Mouse (Mus musculus): Measurements from ENCODE around the gene Pak1.

The Pak1 gene

DNA sequence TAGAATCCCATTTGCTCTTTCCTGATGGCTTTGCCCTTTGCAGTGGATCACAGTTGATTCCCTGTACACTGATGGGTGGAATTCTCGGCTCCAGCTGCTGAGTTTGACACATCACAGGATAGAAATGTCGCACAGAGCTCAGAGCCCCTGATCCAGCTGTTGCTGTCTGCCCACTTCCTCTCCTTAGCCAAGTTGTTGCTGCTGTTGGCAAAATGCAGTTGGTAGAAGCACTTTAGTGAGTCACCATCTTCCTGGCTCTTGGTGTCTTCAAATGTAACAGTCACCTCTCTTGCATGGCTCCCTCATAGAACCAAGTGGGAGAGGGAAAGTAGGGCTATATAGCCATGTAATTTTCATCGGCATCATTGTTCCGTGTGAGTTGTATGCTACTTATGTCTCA lies 11.2 kb upstream of the Pak1 start:
- DNase-seq (ENCODE audit: low read depth, low spot score) = no peak

DNA sequence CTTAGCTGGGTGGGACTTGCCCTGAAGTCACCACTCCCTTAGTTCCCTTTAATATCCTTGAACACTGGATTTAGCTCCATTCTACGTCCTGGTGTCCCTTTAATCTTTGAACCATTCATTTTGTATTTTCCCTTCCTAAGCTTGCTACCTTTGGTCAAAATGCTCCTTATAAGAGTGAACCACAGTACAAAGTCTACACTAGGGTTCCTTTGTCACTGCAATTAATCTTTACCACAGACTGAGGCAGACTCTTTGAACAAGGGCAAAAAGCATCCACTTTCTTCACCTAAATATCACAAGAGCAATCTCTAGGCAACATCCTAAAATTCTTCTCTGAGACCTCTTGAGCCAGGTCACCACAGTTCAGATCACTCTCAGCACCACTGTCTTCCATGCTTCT lies 8.1 kb upstream of the Pak1 start:
- DNase-seq (ENCODE audit: low read depth, low spot score) = no peak

DNA sequence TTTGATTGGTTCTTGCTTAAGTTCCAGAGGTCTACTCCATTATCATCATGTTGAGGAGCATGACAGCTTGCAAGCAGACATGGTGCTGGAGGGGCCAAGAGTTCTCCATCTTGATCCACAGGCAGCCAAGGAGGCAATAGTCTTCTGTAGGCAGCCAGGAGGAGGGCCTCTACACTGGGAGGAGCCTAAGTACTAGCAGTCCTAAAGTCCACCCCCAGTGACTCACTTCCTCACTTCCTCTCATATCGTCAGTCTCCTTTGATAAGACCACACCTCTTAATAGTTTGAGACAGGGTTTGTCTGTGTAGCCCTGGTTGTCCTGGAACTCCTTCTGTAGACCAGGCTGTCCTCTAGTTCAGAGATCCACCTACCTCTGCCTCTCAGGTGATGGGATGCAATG lies 7.5 kb upstream of the Pak1 start:
- DNase-seq (ENCODE audit: low read depth, low spot score) = no peak

DNA sequence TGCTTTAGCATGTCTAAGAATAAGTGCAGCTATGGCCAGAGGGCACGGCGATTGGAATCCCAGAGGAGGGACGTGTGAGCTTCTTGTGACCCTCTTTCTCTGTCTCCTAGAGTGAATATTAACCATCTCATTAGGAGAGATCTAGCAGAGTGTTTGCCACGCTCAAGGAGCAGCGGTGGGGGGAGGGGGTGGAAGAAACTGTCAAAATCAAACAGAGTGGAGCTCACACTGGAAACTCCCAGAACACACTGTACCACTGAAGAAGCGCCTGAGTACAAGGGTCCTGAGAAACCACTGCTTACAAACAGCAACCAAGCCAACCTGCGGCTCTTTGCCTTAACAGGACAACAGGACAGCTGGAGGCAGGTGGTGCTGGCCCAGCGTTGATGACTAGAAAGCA lies 6.8 kb upstream of the Pak1 start:
- no peak for DNase-seq (ENCODE audit: low read depth, low spot score)

DNA sequence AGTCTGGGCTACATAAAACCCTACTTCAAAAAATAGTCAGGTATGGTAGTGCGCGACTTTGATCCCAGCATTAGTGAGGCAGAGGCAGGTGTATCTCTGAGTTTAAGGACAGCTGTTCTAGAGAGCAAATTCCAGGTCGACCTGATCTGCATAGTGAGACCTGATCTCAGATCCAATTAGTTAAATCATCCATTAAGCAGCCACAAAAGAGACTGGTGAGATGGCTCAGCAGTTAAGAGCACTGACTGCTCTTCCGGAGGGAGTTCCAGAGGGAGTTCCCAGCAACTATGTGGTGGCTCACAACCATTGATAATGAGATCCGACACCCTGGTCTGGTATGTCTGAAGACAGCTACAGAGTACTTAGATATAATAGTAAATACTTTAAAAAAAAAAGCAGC lies 4.8 kb upstream of the Pak1 start:
- no peak for DNase-seq (ENCODE audit: low read depth, low spot score)

GRCm38 (mm10) chr7:97788669-97789483 lies 535 bp downstream of the Pak1 start:
- no peak for DNase-seq (ENCODE audit: low read depth, low spot score)

DNA sequence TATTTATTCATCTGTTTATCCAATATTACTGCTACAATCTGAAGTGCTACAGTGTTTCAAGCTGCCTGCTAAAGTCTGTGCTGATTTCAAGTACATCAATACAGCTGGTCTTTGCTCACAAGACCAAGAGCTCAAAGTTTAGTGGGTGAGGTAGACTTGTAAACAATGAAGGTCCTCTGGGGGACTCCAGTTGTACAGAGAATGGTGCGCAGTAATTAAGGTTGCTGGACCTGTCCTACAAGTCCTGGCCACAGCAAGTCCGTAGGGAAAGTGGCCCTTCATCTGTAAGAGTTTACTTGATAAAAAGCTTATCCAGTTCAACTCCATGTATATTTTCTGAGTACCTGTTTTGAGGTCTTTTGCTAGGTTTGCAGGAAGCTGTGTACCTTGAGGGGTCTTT lies 1.9 kb downstream of the Pak1 start:
- no peak for DNase-seq (ENCODE audit: low read depth, low spot score)

- no peak for DNase-seq (ENCODE audit: low read depth, low spot score)
Measured at GRCm38 (mm10) chr7:97792324-97792723, 4.0 kb downstream of the Pak1 start.

GRCm38 (mm10) chr7:97803116-97803515 lies 14.8 kb downstream of the Pak1 start:
- no peak for DNase-seq (ENCODE audit: low read depth, low spot score)

- DNase-seq (ENCODE audit: low read depth, low spot score) = no peak
Measured at GRCm38 (mm10) chr7:97804245-97805066, 16.1 kb downstream of the Pak1 start.

- DNase-seq (ENCODE audit: low read depth, low spot score) = no peak
Measured at GRCm38 (mm10) chr7:97805067-97805365, 16.7 kb downstream of the Pak1 start.

DNA sequence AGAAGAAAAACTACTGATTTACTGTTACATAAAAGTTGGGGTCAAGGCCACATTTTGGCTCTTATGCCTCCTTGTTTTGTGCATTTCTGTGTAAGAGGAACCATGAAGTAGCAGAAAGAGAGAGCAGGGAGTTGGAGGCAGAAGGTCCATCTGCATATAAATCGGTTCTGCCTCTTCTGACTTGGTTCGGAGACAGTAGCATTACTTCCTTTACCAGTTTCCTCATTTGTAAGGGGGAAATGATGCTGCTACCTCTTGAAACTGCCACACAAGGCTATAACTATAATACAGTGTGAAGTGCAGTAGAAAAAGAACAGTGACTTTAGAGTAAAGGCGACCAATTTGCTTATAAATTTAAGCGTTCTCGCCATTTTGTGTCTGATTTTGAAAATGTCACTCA lies 21.0 kb downstream of the Pak1 start:
- no peak for DNase-seq (ENCODE audit: low read depth, low spot score)

DNA sequence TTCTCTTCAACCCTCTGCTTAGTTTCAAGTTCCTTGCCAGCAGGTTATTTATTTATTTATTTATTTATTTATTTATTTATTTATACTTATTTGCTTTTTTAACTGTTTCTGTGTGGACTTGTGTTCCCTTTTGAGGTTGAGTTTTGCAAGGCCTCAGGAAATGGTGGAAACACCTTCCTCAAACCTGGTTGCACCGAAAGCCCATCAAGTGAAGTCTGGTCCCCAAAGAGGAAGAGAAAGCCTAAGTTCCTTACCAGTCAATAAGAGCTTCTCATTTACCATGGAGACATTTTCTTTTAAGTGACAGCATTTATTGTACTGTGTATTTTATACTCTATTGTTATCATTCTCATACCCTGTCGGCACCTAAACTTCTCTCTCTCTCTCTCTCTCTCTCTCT lies 33.5 kb downstream of the Pak1 start:
- no peak for DNase-seq (ENCODE audit: low read depth, low spot score)

DNA sequence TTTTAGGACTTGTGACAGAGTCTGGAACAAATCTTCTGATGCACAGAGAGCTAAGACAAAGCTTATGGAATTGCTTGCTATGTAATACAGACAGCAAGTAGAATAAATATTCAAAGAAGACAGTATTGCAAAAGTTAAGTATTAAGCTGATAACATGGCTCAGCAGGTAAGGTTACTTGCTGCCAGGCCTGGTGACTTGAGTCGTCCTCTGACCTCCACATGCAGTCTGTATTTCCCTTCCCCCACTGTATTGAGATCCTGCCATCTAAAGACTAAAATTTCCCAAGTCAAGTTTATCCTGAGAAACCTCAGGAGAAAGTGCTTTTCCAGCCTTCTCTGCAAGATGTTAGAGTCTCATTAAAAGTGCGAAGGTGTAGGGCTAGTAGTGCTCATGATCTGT lies 40.8 kb downstream of the Pak1 start:
- DNase-seq (ENCODE audit: low read depth, low spot score) = no peak

GRCm38 (mm10) chr7:97830739-97831138 lies 42.4 kb downstream of the Pak1 start:
- DNase-seq (ENCODE audit: low read depth, low spot score) = no peak

GRCm38 (mm10) chr7:97832987-97833386 lies 44.6 kb downstream of the Pak1 start:
- DNase-seq (ENCODE audit: low read depth, low spot score) = no peak

DNA sequence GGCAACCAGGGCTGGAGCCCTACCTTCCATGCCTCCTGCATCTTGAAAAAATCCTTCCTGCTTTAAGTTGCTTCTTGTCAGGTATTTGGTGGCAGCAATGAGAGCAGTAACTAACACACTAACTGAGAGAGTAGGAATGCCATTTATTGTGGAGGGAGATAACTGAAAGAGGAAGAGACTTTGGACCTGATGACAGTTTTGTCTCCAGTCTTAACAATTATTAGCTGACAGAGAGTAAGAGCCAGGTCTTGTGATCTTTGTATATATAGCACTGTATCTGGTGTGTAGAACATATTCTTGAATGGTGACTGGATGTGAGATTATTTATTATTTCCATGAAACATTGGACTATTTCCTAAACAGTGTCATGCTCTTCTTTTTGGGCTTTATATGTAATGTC lies 50.2 kb downstream of the Pak1 start:
- DNase-seq (ENCODE audit: low read depth, low spot score) = no peak

GRCm38 (mm10) chr7:97841311-97841710 lies 53.0 kb downstream of the Pak1 start:
- no peak for DNase-seq (ENCODE audit: low read depth, low spot score)

GRCm38 (mm10) chr7:97842332-97842731 lies 54.0 kb downstream of the Pak1 start:
- DNase-seq (ENCODE audit: low read depth, low spot score) = no peak

DNA sequence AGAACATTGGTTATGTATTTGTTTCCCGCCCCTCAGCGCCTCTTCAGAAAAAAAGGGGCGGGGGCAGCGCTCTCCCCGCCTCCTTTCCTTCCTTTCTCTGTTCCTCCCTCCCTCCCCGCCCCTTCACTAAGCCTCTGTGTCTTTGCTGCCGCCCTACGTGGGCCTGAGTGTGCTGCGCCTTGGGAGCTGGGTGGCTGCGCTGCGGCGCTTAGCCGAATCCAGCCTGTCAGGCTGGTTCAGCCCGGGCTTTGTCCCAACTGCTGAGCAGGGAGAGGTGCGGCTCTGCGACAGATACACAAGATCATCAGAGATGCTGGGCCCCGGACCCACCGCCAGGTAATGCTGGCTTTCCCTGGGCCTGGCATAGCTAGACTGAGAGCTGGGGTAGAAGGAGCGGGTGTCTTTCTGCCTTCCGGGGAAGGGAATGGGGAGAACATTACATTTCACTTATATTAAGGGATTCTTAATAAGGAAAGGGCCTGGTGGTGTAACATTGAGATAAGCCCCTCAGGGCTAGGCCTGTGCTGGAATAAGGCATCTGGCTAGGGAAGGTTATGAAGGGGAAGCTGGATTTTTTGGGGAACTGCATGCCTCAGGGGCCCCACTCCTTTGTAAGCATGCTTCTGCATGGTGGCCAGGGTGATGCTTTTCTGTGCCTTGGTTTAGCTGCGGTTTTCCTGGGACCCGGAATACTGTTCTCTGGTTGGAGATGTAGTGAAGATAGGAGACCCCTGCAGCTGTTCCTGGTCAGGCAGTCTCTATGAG lies 54.6 kb downstream of the Pak1 start:
- DNase-seq (ENCODE audit: low read depth, low spot score) = peak; percentile 70

DNA sequence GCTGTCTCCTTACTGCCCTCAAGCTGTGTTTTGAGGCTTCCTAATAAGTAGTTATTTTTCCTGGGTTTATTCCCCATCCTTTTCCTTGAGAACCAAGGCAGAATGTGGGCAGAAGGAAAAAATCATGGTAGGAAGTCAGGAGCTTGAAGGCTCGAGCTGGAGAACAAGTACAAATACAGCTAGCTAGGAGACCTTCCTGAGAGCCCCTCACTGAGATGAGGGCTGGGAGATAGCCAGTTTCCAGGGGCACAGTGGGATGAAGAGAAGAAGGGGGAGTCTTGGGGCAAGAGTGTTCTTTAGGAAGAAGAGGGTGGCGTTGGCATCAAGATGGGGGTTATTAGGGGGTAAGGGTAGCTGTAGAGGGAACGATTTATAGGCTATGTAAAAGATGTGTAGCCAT lies 56.1 kb downstream of the Pak1 start:
- no peak for DNase-seq (ENCODE audit: low read depth, low spot score)

- DNase-seq (ENCODE audit: low read depth, low spot score) = no peak
Measured at GRCm38 (mm10) chr7:97845546-97845945, 57.2 kb downstream of the Pak1 start.

DNA sequence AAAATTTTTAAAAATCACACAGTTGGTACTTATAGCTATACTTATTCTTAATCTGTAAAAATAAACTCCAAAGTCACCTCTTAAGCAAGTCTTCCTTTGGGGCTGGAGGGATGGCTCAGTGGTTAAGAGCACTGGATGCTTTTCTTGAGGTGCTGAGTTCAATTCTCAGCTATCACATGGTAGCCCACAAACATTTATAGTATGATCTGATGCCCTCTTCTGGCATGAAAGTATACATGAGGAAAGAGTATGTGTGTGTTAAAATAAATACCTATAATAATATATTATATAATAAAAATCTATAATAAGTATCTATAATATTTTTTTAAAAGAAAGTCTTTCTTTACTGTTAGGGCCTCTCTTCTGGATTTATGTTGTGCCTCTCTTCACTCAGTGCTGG lies 58.2 kb downstream of the Pak1 start:
- DNase-seq (ENCODE audit: low read depth, low spot score) = no peak
